Mouse (Mus musculus) limb, embryonic 10.5 days (tissue): ENCODE results near the gene Hephl1. TPM values are rescaled to one million over a fixed set of nuclear protein-coding genes. Genes with fewer than 3 reads are reported as not detected.

Experiments used
- DNase-seq: peaks from one replicate; pipeline ENCODE4 v3.0.0-alpha.2; 2017; ENCODE audit warnings: low spot score
- H3K27ac ChIP-seq: fragments of 300-500 bp; sonication (generic); 2 replicates; pipeline ENCODE4 v1.5.1; 2016; ENCODE audit warnings: mild to moderate bottlenecking
- H3K27me3 ChIP-seq: fragments of 300-500 bp; sonication (generic); 2 replicates; pipeline ENCODE4 v1.6.1; 2016; ENCODE audit warnings: low read depth, mild to moderate bottlenecking; ENCODE audit not compliant: poor library complexity, severe bottlenecking
- H3K36me3 ChIP-seq: fragments of 300-500 bp; sonication (generic); 2 replicates; pipeline ENCODE4 v1.6.1; 2016; ENCODE audit warnings: mild to moderate bottlenecking, moderate library complexity
- H3K4me1 ChIP-seq: fragments of 300-500 bp; sonication (generic); 2 replicates; pipeline ENCODE4 v1.6.1; 2016
- H3K4me3 ChIP-seq: fragments of 300-500 bp; sonication (generic); 2 replicates; pipeline ENCODE4 v1.5.1; 2016; ENCODE audit warnings: mild to moderate bottlenecking, moderate library complexity
- H3K9me3 ChIP-seq: fragments of 300-500 bp; sonication (generic); replicated peaks from 2 replicates; pipeline ENCODE4 v1.6.1; 2016; ENCODE audit warnings: mild to moderate bottlenecking
- WGBS: fragments of 180-500 bp; shearing (Covaris S2); methylation state at CpG from one replicate; pipeline ENCODE4 v1.1.7; 2016; 5-methylcytosine and 5-hydroxymethylcytosine counted together
- polyA plus RNA-seq: library from polyadenylated mRNA; unstranded; fragments of >200 nt; fragmentation: Nextera tagmentation; extraction: Ambion mirVana; gene quantifications from 2 replicates; pipeline ENCODE4 v1.2.1, GENCODE M21; 2016

Gene Hephl1
- polyA plus RNA-seq, result not detected in 2 replicates

- 86% methylated on average over 5 of the region's 5 CpGs for WGBS
- Histone ChIP-seq H3K36me3 (no peaks in the 10 kb centered on the region), H3K9me3 (no peaks in the 10 kb centered on the region)
Measured at GRCm38 (mm10) chr9:15112008-15112407, at the start of gene Hephl1. Hephl1 (minus strand) TSS chr9:15112108.

GRCm38 (mm10) chr9:15149246-15149926 is 37.5 kb upstream of the Hephl1 start:
- Histone ChIP-seq H3K9me3 (no peaks in the 10 kb centered on the region), H3K36me3 (no peaks in the 10 kb centered on the region), H3K27me3 (no peaks in the 10 kb centered on the region), H3K4me1 (no peaks in the 10 kb centered on the region), H3K27ac (no peak overlapping the region), H3K4me3 (no peak overlapping the region)
- DNase-seq, result no peak
- 76% methylated on average over 6 of the region's 6 CpGs for WGBS

More at GRCm38 (mm10) chr9:15112008-15112407, at the start of gene Hephl1:
- Histone ChIP-seq H3K4me3 (no peak within 1 kb of the TSS), H3K27me3 (no peaks in the 10 kb centered on the region), H3K27ac (no peak within 1 kb of the TSS), H3K4me1 (no peaks in the 10 kb centered on the region)
- DNase-seq, result no peak

GRCm38 (mm10) chr9:15140546-15140945 is 28.6 kb upstream of the Hephl1 start:
- Histone ChIP-seq H3K4me3 (no peak overlapping the region), H3K36me3 (no peaks in the 10 kb centered on the region), H3K9me3 (no peaks in the 10 kb centered on the region), H3K27ac (no peak overlapping the region), H3K27me3 (no peaks in the 10 kb centered on the region), H3K4me1 (no peaks in the 10 kb centered on the region)
- DNase-seq, result no peak
- WGBS, result 87% methylated on average over 1 of the region's 1 CpGs

- 91% methylated on average over 2 of the region's 2 CpGs for WGBS
Measured at GRCm38 (mm10) chr9:15125897-15126296, 14.0 kb upstream of the Hephl1 start.

GRCm38 (mm10) chr9:15122431-15122830 is 10.5 kb upstream of the Hephl1 start:
- Histone ChIP-seq H3K9me3 (no peaks in the 10 kb centered on the region), H3K27ac (no peak overlapping the region), H3K36me3 (no peaks in the 10 kb centered on the region), H3K4me1 (no peaks in the 10 kb centered on the region), H3K4me3 (no peak overlapping the region), H3K27me3 (no peaks in the 10 kb centered on the region)
- no peak for DNase-seq
- 71% methylated on average over 3 of the region's 3 CpGs for whole genome bisulfite sequencing

More at GRCm38 (mm10) chr9:15125897-15126296, 14.0 kb upstream of the Hephl1 start:
- Histone ChIP-seq H3K27ac (no peak overlapping the region), H3K9me3 (no peaks in the 10 kb centered on the region), H3K27me3 (no peaks in the 10 kb centered on the region), H3K4me3 (no peak overlapping the region), H3K36me3 (no peaks in the 10 kb centered on the region), H3K4me1 (no peaks in the 10 kb centered on the region)
- DNase-seq, result no peak

- no peak overlapping the region for H3K4me3 ChIP-seq
- no peaks in the 10 kb centered on the region for H3K9me3 ChIP-seq
- no peaks in the 10 kb centered on the region for H3K36me3 ChIP-seq
- H3K4me1 ChIP-seq, result no peaks in the 10 kb centered on the region
- no peak overlapping the region for H3K27ac ChIP-seq
- 55% methylated on average over 7 of the region's 7 CpGs for WGBS
- DNase-seq, result no peak
- H3K27me3 ChIP-seq, result no peaks in the 10 kb centered on the region
Measured at GRCm38 (mm10) chr9:15120841-15121358, 9.0 kb upstream of the Hephl1 start.

- Histone ChIP-seq H3K4me3 (no peak overlapping the region), H3K36me3 (no peaks in the 10 kb centered on the region), H3K4me1 (no peaks in the 10 kb centered on the region), H3K27me3 (no peaks in the 10 kb centered on the region), H3K27ac (no peak overlapping the region), H3K9me3 (no peaks in the 10 kb centered on the region)
- no peak for DNase-seq
- 52% methylated on average over 5 of the region's 5 CpGs for WGBS
Measured at GRCm38 (mm10) chr9:15120209-15120608, 8.3 kb upstream of the Hephl1 start.

GRCm38 (mm10) chr9:15119515-15119914 is 7.6 kb upstream of the Hephl1 start:
- Histone ChIP-seq H3K27ac (no peak overlapping the region), H3K4me1 (no peaks in the 10 kb centered on the region), H3K27me3 (no peaks in the 10 kb centered on the region), H3K9me3 (no peaks in the 10 kb centered on the region), H3K4me3 (no peak overlapping the region), H3K36me3 (no peaks in the 10 kb centered on the region)
- 41% methylated on average over 1 of the region's 1 CpGs for WGBS
- no peak for DNase-seq

GRCm38 (mm10) chr9:15116165-15116564 is 4.3 kb upstream of the Hephl1 start:
- 86% methylated on average over 2 of the region's 2 CpGs for WGBS
- H3K4me1 ChIP-seq, result no peaks in the 10 kb centered on the region
- no peak overlapping the region for H3K4me3 ChIP-seq
- H3K9me3 ChIP-seq, result no peaks in the 10 kb centered on the region
- H3K36me3 ChIP-seq, result no peaks in the 10 kb centered on the region
- no peak for DNase-seq
- no peak overlapping the region for H3K27ac ChIP-seq
- no peaks in the 10 kb centered on the region for H3K27me3 ChIP-seq

GRCm38 (mm10) chr9:15114102-15114501 is 2.2 kb upstream of the Hephl1 start:
- Histone ChIP-seq H3K9me3 (no peaks in the 10 kb centered on the region), H3K4me3 (no peak overlapping the region), H3K27ac (no peak overlapping the region), H3K4me1 (no peaks in the 10 kb centered on the region), H3K27me3 (no peaks in the 10 kb centered on the region), H3K36me3 (no peaks in the 10 kb centered on the region)
- DNase-seq, result no peak
- WGBS, result 81% methylated on average over 6 of the region's 6 CpGs

GRCm38 (mm10) chr9:15108101-15108500 is 3.8 kb downstream of the Hephl1 start:
- no peak for DNase-seq
- 79% methylated on average over 9 of the region's 9 CpGs for WGBS
- Histone ChIP-seq H3K27me3 (no peaks in the 10 kb centered on the region), H3K9me3 (no peaks in the 10 kb centered on the region), H3K27ac (no peak overlapping the region), H3K4me3 (no peak overlapping the region), H3K36me3 (no peaks in the 10 kb centered on the region), H3K4me1 (no peaks in the 10 kb centered on the region)

GRCm38 (mm10) chr9:15105136-15105535 is 6.8 kb downstream of the Hephl1 start:
- Histone ChIP-seq H3K9me3 (no peaks in the 10 kb centered on the region), H3K27ac (no peak overlapping the region), H3K4me1 (no peaks in the 10 kb centered on the region), H3K4me3 (no peak overlapping the region), H3K27me3 (no peaks in the 10 kb centered on the region), H3K36me3 (no peaks in the 10 kb centered on the region)
- 77% methylated on average over 4 of the region's 4 CpGs for WGBS
- no peak for DNase-seq

GRCm38 (mm10) chr9:15103579-15104300 is 8.2 kb downstream of the Hephl1 start:
- H3K36me3 ChIP-seq, result no peaks in the 10 kb centered on the region
- 73% methylated on average over 11 of the region's 11 CpGs for WGBS
- no peak overlapping the region for H3K27ac ChIP-seq
- no peaks in the 10 kb centered on the region for H3K4me1 ChIP-seq
- H3K4me3 ChIP-seq, result no peak overlapping the region
- no peak for DNase-seq
- no peaks in the 10 kb centered on the region for H3K27me3 ChIP-seq
- H3K9me3 ChIP-seq, result no peaks in the 10 kb centered on the region
